Mouse (Mus musculus) stomach, postnatal 0 days (tissue): ENCODE measurements around the gene Mex3d.

Experiments
- CTCF ChIP-seq: IDR thresholded peaks from 2 replicates; pipeline ENCODE4 v1.5.1; 2016; ENCODE audit warnings: antibody characterized with exemption, low read depth, mild to moderate bottlenecking, moderate library complexity
- EP300 ChIP-seq: optimal IDR thresholded peaks from 2 replicates; pipeline ENCODE3; 2016; ENCODE audit warnings: antibody characterized with exemption

DNA sequence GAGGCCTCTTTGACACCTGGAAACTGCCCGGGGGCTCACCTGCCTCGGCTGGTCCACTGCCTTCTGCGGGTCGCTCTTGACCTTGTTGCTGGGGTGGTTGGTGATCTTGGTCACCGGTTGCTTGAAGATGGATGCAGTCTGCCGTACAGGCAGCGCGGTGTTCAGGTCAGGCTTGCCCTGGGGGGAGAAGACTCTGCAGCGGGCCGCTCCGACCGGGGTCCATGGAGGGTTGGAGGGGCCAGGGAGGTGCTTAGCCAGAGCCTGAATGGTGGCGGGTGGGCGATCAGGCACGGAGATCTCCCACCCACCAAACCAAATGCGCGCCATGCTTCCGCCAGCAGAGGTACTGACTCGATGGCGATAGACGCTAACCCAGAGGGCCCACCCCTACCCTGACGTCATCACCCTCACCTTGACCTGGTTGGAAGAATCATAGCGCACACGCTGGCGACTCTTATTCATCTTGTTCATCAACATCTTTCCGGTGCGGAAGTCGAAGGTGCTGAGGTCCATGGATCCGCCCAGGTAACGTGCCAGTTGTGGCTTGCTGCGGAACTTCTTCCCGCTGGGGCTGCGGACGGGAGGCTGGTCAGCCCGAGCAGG, 7.7 kb upstream of the Mex3d start:
- TF ChIP-seq CTCF (no peak), EP300 (no peak)
